Mouse (Mus musculus): Measurements from ENCODE around the gene Pou3f1.

Pou3f1 gene

GRCm38 (mm10) chr4:124656518-124656853, at the start of gene Pou3f1:
Gene Pou3f1 (plus strand): TSS chr4:124656807.
- DNase-seq = no peak

- no peak for DNase-seq
Observed at GRCm38 (mm10) chr4:124607166-124607565, 49.4 kb upstream of the Pou3f1 start.

- DNase-seq = no peak
Observed at GRCm38 (mm10) chr4:124610066-124610465, 46.5 kb upstream of the Pou3f1 start.

- DNase-seq = no peak
Observed at GRCm38 (mm10) chr4:124610703-124611102, 45.9 kb upstream of the Pou3f1 start, which contains the start of gene 3100002H09Rik. Gene 3100002H09Rik (minus strand): TSS chr4:124610803.

- no peak for DNase-seq
Observed at GRCm38 (mm10) chr4:124611768-124612167, 44.8 kb upstream of the Pou3f1 start.

GRCm38 (mm10) chr4:124614189-124614588, 42.4 kb upstream of the Pou3f1 start:
- no peak for DNase-seq

- no peak for DNase-seq
Observed at GRCm38 (mm10) chr4:124615406-124615960, 41.1 kb upstream of the Pou3f1 start.

- DNase-seq = no peak
Observed at GRCm38 (mm10) chr4:124615986-124616385, 40.6 kb upstream of the Pou3f1 start.

- DNase-seq = no peak
Observed at GRCm38 (mm10) chr4:124616636-124617035, 40.0 kb upstream of the Pou3f1 start.

GRCm38 (mm10) chr4:124618599-124618998, 38.0 kb upstream of the Pou3f1 start:
- DNase-seq = no peak

GRCm38 (mm10) chr4:124621406-124621805, 35.2 kb upstream of the Pou3f1 start:
- no peak for DNase-seq

GRCm38 (mm10) chr4:124622566-124622965, 34.0 kb upstream of the Pou3f1 start:
- DNase-seq = no peak

GRCm38 (mm10) chr4:124624111-124624581, 32.5 kb upstream of the Pou3f1 start:
- no peak for DNase-seq

GRCm38 (mm10) chr4:124626836-124627235, 29.8 kb upstream of the Pou3f1 start:
- DNase-seq = no peak

- DNase-seq = no peak
Observed at GRCm38 (mm10) chr4:124631456-124631855, 25.2 kb upstream of the Pou3f1 start.

- no peak for DNase-seq
Observed at GRCm38 (mm10) chr4:124632856-124633255, 23.8 kb upstream of the Pou3f1 start.

GRCm38 (mm10) chr4:124633281-124633680, 23.3 kb upstream of the Pou3f1 start:
- DNase-seq = no peak

- no peak for DNase-seq
Observed at GRCm38 (mm10) chr4:124639715-124640114, 16.9 kb upstream of the Pou3f1 start.

GRCm38 (mm10) chr4:124643859-124644258, 12.7 kb upstream of the Pou3f1 start:
- DNase-seq = no peak

GRCm38 (mm10) chr4:124644974-124645433, 11.6 kb upstream of the Pou3f1 start:
- peak; percentile 8 to 14 for DNase-seq

GRCm38 (mm10) chr4:124646591-124646990, 10.0 kb upstream of the Pou3f1 start:
- DNase-seq = peak; percentile 6 to 25

- no peak for DNase-seq
Observed at GRCm38 (mm10) chr4:124647909-124648308, 8.7 kb upstream of the Pou3f1 start.

GRCm38 (mm10) chr4:124652886-124653285, 3.7 kb upstream of the Pou3f1 start:
- no peak for DNase-seq

GRCm38 (mm10) chr4:124656854-124657650, 445 bp downstream of the Pou3f1 start:
- DNase-seq = peak; percentile 77 to 79
